Mouse (Mus musculus): Measurements from ENCODE around the gene Dgke. TPM values are rescaled to one million over a fixed set of nuclear protein-coding genes. Genes with fewer than 3 reads are reported as not detected.

The Dgke gene
- total RNA-seq, 1 experiment: 24.2 TPM

GRCm38 (mm10) chr11:89009496-89009895 is 57.2 kb downstream of the Dgke start:
- TF ChIP-seq ZC3H11A (IDR thresholded peaks at IDR 0.05; ENCODE audit: borderline replicate concordance, low read depth, low read length): no peak
- TF ChIP-seq ZNF384 (IDR thresholded peaks at IDR 0.05; ENCODE audit: low read depth, low read length): no peak
- H3K27ac ChIP-seq (ENCODE audit: insufficient read depth, low read depth, low read length, poor library complexity, severe bottlenecking): no peak overlapping the region
- H3K36me3 ChIP-seq (ENCODE audit: control insufficient read depth, insufficient read depth, low read length, poor library complexity, severe bottlenecking): peaks cover 74% of the 10 kb centered on the region
- H3K9ac ChIP-seq (ENCODE audit: insufficient read depth, low read depth, low read length, poor library complexity, severe bottlenecking): no peak overlapping the region
- DNase-seq (ENCODE audit: low read depth, low spot score): no peak
- no peaks in the 10 kb centered on the region for H3K9me3 ChIP-seq (ENCODE audit: control insufficient read depth, insufficient read depth, low read depth, low read length)
- peaks cover 0 to 7% of the 10 kb centered on the region in 2 experiments for H3K4me1 ChIP-seq (ENCODE audit: control insufficient read depth in 2 of 2, insufficient read depth in 2 of 2, low read length in 2 of 2, poor library complexity in 1 of 2)
- no peak overlapping the region for H3K4me3 ChIP-seq (ENCODE audit: insufficient read depth in 1 of 2, low read depth in 1 of 2, low read length in 2 of 2, poor library complexity in 1 of 2, severe bottlenecking in 1 of 2)
- in situ Hi-C loops (cut with MboI; ENCODE audit: low sequenced_read_pairs in 2 of 2, unreplicated experiment in 2 of 2): no loop called here

DNA sequence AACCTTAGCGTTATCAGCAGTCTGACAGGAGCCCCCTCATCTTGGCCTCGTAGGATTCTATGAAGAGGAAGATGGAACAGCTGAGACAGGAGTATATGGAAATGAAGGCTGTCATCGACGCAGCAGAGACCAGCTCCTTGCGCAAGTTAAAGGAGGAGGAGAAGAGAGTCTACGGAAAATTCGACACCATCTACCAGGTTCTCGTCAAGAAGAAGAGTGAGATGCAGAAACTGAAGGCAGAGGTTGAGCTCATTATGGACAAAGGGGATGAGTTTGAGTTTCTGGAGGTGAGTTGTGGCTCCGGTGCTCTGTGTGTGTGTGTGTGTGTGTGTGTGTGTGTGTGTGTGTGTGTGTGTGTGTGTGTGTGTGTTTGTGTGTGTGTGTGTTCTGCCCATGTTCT is 57.6 kb downstream of the Dgke start:
- H3K9me3 ChIP-seq (ENCODE audit: control insufficient read depth, insufficient read depth, low read depth, low read length): no peaks in the 10 kb centered on the region
- no peak overlapping the region for H3K9ac ChIP-seq (ENCODE audit: insufficient read depth, low read depth, low read length, poor library complexity, severe bottlenecking)
- no peak overlapping the region for H3K27ac ChIP-seq (ENCODE audit: insufficient read depth, low read depth, low read length, poor library complexity, severe bottlenecking)
- peaks cover 71% of the 10 kb centered on the region for H3K36me3 ChIP-seq (ENCODE audit: control insufficient read depth, insufficient read depth, low read length, poor library complexity, severe bottlenecking)
- no peak for DNase-seq (ENCODE audit: low read depth, low spot score)
- TF ChIP-seq MAFK (IDR thresholded peaks at IDR 0.05; ENCODE audit: insufficient read depth, low read depth, low read length) (no peak), ZNF384 (IDR thresholded peaks at IDR 0.05; ENCODE audit: low read depth, low read length) (no peak), ZC3H11A (IDR thresholded peaks at IDR 0.05; ENCODE audit: borderline replicate concordance, low read depth, low read length) (no peak), HCFC1 (IDR thresholded peaks at IDR 0.05; ENCODE audit: borderline replicate concordance, insufficient read depth, low read length) (no peak), CHD2 (IDR thresholded peaks at IDR 0.05; ENCODE audit: low read depth, low read length) (no peak)
- no peak overlapping the region for H3K4me3 ChIP-seq (ENCODE audit: insufficient read depth in 1 of 2, low read depth in 1 of 2, low read length in 2 of 2, poor library complexity in 1 of 2, severe bottlenecking in 1 of 2)
- in situ Hi-C loops (cut with MboI; ENCODE audit: low sequenced_read_pairs in 2 of 2, unreplicated experiment in 2 of 2): no loop called here
- H3K4me1 ChIP-seq (ENCODE audit: control insufficient read depth in 2 of 2, insufficient read depth in 2 of 2, low read length in 2 of 2, poor library complexity in 1 of 2): peaks cover 0 to 9% of the 10 kb centered on the region in 2 experiments

DNA sequence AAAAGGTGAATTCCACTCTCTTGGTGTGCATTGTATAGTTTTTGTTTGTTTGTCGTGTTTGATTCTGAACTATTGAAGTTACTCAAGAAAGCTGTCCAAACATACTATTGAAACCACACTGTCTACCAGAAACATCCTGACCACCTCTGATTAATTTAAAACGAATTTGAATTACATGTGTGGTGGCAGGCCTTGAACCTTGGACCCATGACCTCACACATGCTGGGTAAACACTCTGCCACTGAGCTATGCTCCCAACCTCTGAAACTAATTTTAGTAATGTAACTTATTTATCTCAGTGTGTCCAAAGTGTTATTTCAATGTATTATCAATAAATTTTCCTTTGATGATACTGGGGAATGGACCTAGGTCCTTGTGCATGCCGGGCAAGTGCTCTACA is 59.1 kb downstream of the Dgke start:
- Histone ChIP-seq H3K9me3 (ENCODE audit: control insufficient read depth, insufficient read depth, low read depth, low read length) (no peaks in the 10 kb centered on the region), H3K36me3 (ENCODE audit: control insufficient read depth, insufficient read depth, low read length, poor library complexity, severe bottlenecking) (peaks cover 63% of the 10 kb centered on the region), H3K4me3 (ENCODE audit: insufficient read depth in 1 of 2, low read depth in 1 of 2, low read length in 2 of 2, poor library complexity in 1 of 2, severe bottlenecking in 1 of 2) (no peak overlapping the region), H3K4me1 (ENCODE audit: control insufficient read depth in 2 of 2, insufficient read depth in 2 of 2, low read length in 2 of 2, poor library complexity in 1 of 2) (peaks cover 2 to 18% of the 10 kb centered on the region in 2 experiments), H3K27ac (ENCODE audit: insufficient read depth, low read depth, low read length, poor library complexity, severe bottlenecking) (no peak overlapping the region), H3K9ac (ENCODE audit: insufficient read depth, low read depth, low read length, poor library complexity, severe bottlenecking) (no peak overlapping the region)
- in situ Hi-C loops (cut with MboI; ENCODE audit: low sequenced_read_pairs in 2 of 2, unreplicated experiment in 2 of 2): no loop called here
- DNase-seq (ENCODE audit: low read depth, low spot score): no peak
- TF ChIP-seq HCFC1 (IDR thresholded peaks at IDR 0.05; ENCODE audit: borderline replicate concordance, insufficient read depth, low read length) (no peak), CHD2 (IDR thresholded peaks at IDR 0.05; ENCODE audit: low read depth, low read length) (no peak), MAFK (IDR thresholded peaks at IDR 0.05; ENCODE audit: insufficient read depth, low read depth, low read length) (no peak), ZNF384 (IDR thresholded peaks at IDR 0.05; ENCODE audit: low read depth, low read length) (no peak), ZC3H11A (IDR thresholded peaks at IDR 0.05; ENCODE audit: borderline replicate concordance, low read depth, low read length) (no peak)

- in situ Hi-C loops (cut with MboI; ENCODE audit: low sequenced_read_pairs in 2 of 2, unreplicated experiment in 2 of 2): no loop called here
- H3K4me3 ChIP-seq (ENCODE audit: insufficient read depth in 1 of 2, low read depth in 1 of 2, low read length in 2 of 2, poor library complexity in 1 of 2, severe bottlenecking in 1 of 2): no peak overlapping the region
- no peaks in the 10 kb centered on the region for H3K9me3 ChIP-seq (ENCODE audit: control insufficient read depth, insufficient read depth, low read depth, low read length)
- no peak for DNase-seq (ENCODE audit: low read depth, low spot score)
- peaks cover 5 to 18% of the 10 kb centered on the region in 2 experiments for H3K4me1 ChIP-seq (ENCODE audit: control insufficient read depth in 2 of 2, insufficient read depth in 2 of 2, low read length in 2 of 2, poor library complexity in 1 of 2)
- TF ChIP-seq MAFK (IDR thresholded peaks at IDR 0.05; ENCODE audit: insufficient read depth, low read depth, low read length): no peak
- no peak for TF ChIP-seq ZC3H11A (IDR thresholded peaks at IDR 0.05; ENCODE audit: borderline replicate concordance, low read depth, low read length)
- no peak overlapping the region for H3K9ac ChIP-seq (ENCODE audit: insufficient read depth, low read depth, low read length, poor library complexity, severe bottlenecking)
- H3K36me3 ChIP-seq (ENCODE audit: control insufficient read depth, insufficient read depth, low read length, poor library complexity, severe bottlenecking): peaks cover 59% of the 10 kb centered on the region
- H3K27ac ChIP-seq (ENCODE audit: insufficient read depth, low read depth, low read length, poor library complexity, severe bottlenecking): no peak overlapping the region
Measured at GRCm38 (mm10) chr11:89006404-89006803, 60.2 kb downstream of the Dgke start.

DNA sequence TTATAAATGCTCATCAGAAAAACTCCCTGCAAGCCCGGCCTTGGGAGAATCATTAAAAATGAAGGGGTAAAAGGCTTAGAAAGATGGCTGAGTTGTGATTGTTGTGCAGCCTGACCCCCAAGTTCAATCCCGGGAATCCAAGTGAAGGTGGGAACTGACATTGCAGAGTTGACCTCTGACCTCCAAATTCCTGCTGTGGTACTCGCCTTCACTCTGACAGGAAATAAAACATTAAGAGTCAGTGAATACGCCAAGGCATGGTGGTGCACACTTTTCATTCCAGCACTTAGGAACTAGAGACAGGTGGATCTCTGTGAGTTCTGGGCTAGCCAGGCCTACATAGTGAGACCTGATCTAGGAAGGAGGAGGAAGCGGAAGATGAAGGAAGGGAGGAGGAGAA is 61.2 kb downstream of the Dgke start:
- peaks cover 52% of the 10 kb centered on the region for H3K36me3 ChIP-seq (ENCODE audit: control insufficient read depth, insufficient read depth, low read length, poor library complexity, severe bottlenecking)
- no peak overlapping the region; the same call in 1 of the 2 replicates for H3K27ac ChIP-seq (ENCODE audit: insufficient read depth, low read depth, low read length, poor library complexity, severe bottlenecking)
- TF ChIP-seq ZNF384 (IDR thresholded peaks at IDR 0.05; ENCODE audit: low read depth, low read length) (no peak), HCFC1 (IDR thresholded peaks at IDR 0.05; ENCODE audit: borderline replicate concordance, insufficient read depth, low read length) (no peak), MAFK (IDR thresholded peaks at IDR 0.05; ENCODE audit: insufficient read depth, low read depth, low read length) (no peak), CHD2 (IDR thresholded peaks at IDR 0.05; ENCODE audit: low read depth, low read length) (no peak), ZC3H11A (IDR thresholded peaks at IDR 0.05; ENCODE audit: borderline replicate concordance, low read depth, low read length) (no peak)
- in situ Hi-C loops (cut with MboI; ENCODE audit: low sequenced_read_pairs in 2 of 2, unreplicated experiment in 2 of 2): no loop called here
- no peaks in the 10 kb centered on the region for H3K9me3 ChIP-seq (ENCODE audit: control insufficient read depth, insufficient read depth, low read depth, low read length)
- no peak overlapping the region for H3K9ac ChIP-seq (ENCODE audit: insufficient read depth, low read depth, low read length, poor library complexity, severe bottlenecking)
- no peak overlapping the region for H3K4me3 ChIP-seq (ENCODE audit: insufficient read depth in 1 of 2, low read depth in 1 of 2, low read length in 2 of 2, poor library complexity in 1 of 2, severe bottlenecking in 1 of 2)
- peaks cover 5 to 18% of the 10 kb centered on the region in 2 experiments for H3K4me1 ChIP-seq (ENCODE audit: control insufficient read depth in 2 of 2, insufficient read depth in 2 of 2, low read length in 2 of 2, poor library complexity in 1 of 2)
- no peak for DNase-seq (ENCODE audit: low read depth, low spot score)

Data from ES-E14 (cell line).